Mouse (Mus musculus) liver, embryonic 12.5 days (tissue): ENCODE results near the gene Crygf. TPM values are rescaled to one million over a fixed set of nuclear protein-coding genes. Genes with fewer than 3 reads are reported as not detected.
"Not testable (repeated sequence)": the region's sequence is repeated elsewhere in the genome, so short reads cannot be mapped to it uniquely, and the experiment has no call there.

Experiments
- ATAC-seq: fragments of 200-750 bp; cut with Nextera tagmentation; 2 replicates; pipeline ENCODE4 v1.8.0; 2017; ENCODE audit warnings: moderate number of reproducible peaks, mild to moderate bottlenecking, moderate library complexity
- H3K27ac ChIP-seq: fragments of 300-500 bp; sonication (generic); 2 replicates; pipeline ENCODE4 v1.5.1; 2016; ENCODE audit warnings: mild to moderate bottlenecking
- H3K27me3 ChIP-seq: fragments of 300-500 bp; sonication (generic); replicated peaks from 2 replicates; pipeline ENCODE4 v1.6.1; 2016; ENCODE audit warnings: mild to moderate bottlenecking, moderate library complexity
- H3K36me3 ChIP-seq: fragments of 300-500 bp; sonication (generic); 2 replicates; pipeline ENCODE4 v1.6.1; 2016; ENCODE audit warnings: mild to moderate bottlenecking, moderate library complexity
- H3K4me1 ChIP-seq: fragments of 300-500 bp; sonication (generic); 2 replicates; pipeline ENCODE4 v1.6.1; 2016
- H3K4me2 ChIP-seq: fragments of 300-500 bp; sonication (generic); 2 replicates; pipeline ENCODE4 v1.6.1; 2016; ENCODE audit warnings: mild to moderate bottlenecking, moderate library complexity
- H3K4me3 ChIP-seq: fragments of 300-500 bp; sonication (generic); 2 replicates; pipeline ENCODE4 v1.5.1; 2016; ENCODE audit warnings: mild to moderate bottlenecking, moderate library complexity
- H3K9ac ChIP-seq: fragments of 300-500 bp; sonication (generic); 2 replicates; pipeline ENCODE4 v1.6.1; 2016; ENCODE audit warnings: mild to moderate bottlenecking, moderate library complexity
- H3K9me3 ChIP-seq: fragments of 300-500 bp; sonication (generic); replicated peaks from 2 replicates; pipeline ENCODE4 v1.6.1; 2016; ENCODE audit warnings: mild to moderate bottlenecking, moderate library complexity
- WGBS: fragments of 180-500 bp; shearing (Covaris S2); methylation state at CpG from one replicate; pipeline ENCODE4 v1.1.7; 2016; ENCODE audit not compliant: insufficient replicate concordance; 5-methylcytosine and 5-hydroxymethylcytosine counted together
- polyA plus RNA-seq: library from polyadenylated mRNA; unstranded; fragments of >200 nt; fragmentation: Nextera tagmentation; extraction: Ambion mirVana; gene quantifications from 2 replicates; pipeline ENCODE4 v1.2.1, GENCODE M21; 2016

The Crygf gene
- not detected in 2 replicates for polyA plus RNA-seq

DNA sequence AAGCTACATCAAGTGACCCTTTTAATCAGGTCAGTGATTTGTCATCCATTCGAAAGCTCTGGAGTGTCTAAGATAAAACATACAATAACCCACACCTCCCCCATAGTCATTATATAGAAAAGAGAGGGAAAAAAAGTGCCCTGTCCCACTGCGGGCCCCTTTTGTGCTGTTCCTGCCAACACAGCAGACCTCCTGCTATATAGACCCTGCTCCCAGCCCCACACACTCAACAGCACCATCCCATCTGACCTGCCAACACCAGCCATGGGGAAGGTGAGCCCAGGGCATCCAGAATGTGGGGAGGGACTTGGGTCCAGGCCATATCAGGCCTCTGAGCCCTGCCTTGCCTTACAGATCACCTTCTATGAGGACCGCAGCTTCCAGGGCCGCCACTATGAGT lies at the start of gene Crygf:
TSS of gene Crygf (plus strand) at position 227 of the 400 bp plus-strand sequence.
- ATAC-seq = no peak
- Histone ChIP-seq H3K4me2 (no peak within 1 kb of the TSS), H3K27me3 (no peaks in the 10 kb centered on the region), H3K4me3 (no peak within 1 kb of the TSS), H3K27ac (no peak within 1 kb of the TSS), H3K4me1 (no peaks in the 10 kb centered on the region), H3K9me3 (no peaks in the 10 kb centered on the region), H3K9ac (no peak within 1 kb of the TSS), H3K36me3 (no peaks in the 10 kb centered on the region)
- 53% methylated on average over 4 of the region's 4 CpGs for WGBS

DNA sequence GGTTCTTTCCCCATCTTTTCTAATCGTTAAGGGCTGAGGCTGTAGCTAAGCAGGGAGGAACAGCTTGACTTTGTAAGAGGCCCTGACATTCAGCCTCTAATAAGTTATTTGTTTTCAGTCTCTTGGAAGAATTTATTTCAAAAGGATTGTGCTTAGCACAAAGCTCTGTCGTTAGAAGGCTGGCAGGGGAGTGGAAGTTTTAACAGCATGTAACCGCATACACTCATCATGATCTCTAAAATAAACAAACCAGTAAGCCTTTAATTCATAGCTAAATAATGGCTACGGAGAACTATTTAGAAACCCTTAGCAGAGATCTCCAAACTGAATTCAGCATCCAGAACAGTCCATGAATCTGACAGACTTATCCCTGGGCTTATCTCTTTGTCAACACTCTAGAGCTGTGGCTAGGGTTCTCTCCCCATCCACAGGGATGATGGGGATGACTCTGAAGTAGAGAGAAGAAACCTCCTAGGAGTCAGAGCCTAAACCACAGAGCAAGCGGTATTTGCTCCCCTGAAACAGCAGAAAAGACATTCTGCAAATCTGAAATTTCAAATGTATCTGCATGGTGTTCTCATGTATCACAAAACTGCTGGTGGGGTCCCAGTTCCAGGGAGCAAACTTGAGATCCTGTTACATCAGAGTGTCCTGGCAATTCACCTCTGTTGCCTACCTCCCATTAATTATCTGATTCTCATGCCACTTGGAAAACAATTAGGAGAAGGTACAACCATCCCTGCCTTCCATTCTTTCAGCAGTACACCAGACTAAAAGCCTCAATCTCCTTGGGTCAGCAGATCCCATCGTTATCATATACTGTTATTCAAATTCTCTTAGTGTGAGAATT lies 734 bp upstream of the Crygf start:
- ATAC-seq = no peak
- Histone ChIP-seq H3K27me3 (no peaks in the 10 kb centered on the region), H3K4me1 (no peaks in the 10 kb centered on the region), H3K36me3 (no peaks in the 10 kb centered on the region), H3K4me3 (no peak overlapping the region), H3K9me3 (no peaks in the 10 kb centered on the region), H3K9ac (no peak overlapping the region), H3K27ac (no peak overlapping the region), H3K4me2 (no peak overlapping the region)
- 55% methylated on average over 6 of the region's 6 CpGs for WGBS

DNA sequence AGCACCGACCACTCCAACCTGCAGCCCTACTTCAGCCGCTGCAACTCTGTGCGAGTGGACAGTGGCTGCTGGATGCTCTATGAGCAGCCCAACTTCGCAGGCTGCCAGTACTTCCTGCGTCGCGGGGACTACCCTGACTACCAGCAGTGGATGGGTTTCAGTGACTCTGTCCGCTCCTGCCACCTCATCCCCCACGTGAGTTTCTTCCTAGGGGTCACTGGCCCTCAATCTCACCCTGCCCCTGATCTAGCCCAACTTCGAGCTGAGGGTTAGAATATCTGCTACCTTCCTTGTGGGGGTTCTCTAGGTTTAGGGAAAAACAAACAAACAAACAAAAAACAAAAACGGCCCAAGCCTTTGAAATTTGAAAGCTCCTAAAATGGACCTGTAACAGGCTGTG lies 376 bp downstream of the Crygf start:
- ATAC-seq, H3K27me3 ChIP-seq, H3K4me1 ChIP-seq, H3K9me3 ChIP-seq, H3K4me2 ChIP-seq, H3K36me3 ChIP-seq, H3K4me3 ChIP-seq, H3K9ac ChIP-seq, H3K27ac ChIP-seq: not testable (repeated sequence)
- WGBS = 70% methylated on average over 11 of the region's 11 CpGs

DNA sequence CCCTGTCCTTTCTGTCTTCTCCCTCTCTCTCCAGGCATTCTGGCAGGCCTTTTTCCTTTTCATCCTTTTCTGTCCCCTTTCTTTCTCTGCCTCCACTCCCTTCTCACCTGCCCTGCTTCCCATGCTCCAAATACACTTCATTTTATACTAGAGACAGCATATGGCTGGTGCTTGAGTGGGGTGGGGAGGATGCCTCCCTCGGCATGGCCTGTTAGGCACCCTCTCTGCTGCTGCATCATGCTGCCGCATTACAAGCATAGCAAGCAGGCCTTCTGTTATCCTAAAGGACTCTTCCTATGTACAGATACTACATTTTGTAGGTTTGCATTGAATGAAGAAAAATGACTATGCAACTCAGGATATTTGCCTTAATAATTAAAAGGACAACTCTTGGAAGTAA lies 3.7 kb downstream of the Crygf start:
- H3K27ac ChIP-seq = no peak overlapping the region
- H3K4me2 ChIP-seq = no peak overlapping the region
- H3K9ac ChIP-seq = no peak overlapping the region
- H3K9me3 ChIP-seq = no peaks in the 10 kb centered on the region
- no peak for ATAC-seq
- no peak overlapping the region for H3K4me3 ChIP-seq
- no peaks in the 10 kb centered on the region for H3K36me3 ChIP-seq
- H3K27me3 ChIP-seq = no peaks in the 10 kb centered on the region
- no peaks in the 10 kb centered on the region for H3K4me1 ChIP-seq
- 74% methylated on average over 2 of the region's 2 CpGs for WGBS

DNA sequence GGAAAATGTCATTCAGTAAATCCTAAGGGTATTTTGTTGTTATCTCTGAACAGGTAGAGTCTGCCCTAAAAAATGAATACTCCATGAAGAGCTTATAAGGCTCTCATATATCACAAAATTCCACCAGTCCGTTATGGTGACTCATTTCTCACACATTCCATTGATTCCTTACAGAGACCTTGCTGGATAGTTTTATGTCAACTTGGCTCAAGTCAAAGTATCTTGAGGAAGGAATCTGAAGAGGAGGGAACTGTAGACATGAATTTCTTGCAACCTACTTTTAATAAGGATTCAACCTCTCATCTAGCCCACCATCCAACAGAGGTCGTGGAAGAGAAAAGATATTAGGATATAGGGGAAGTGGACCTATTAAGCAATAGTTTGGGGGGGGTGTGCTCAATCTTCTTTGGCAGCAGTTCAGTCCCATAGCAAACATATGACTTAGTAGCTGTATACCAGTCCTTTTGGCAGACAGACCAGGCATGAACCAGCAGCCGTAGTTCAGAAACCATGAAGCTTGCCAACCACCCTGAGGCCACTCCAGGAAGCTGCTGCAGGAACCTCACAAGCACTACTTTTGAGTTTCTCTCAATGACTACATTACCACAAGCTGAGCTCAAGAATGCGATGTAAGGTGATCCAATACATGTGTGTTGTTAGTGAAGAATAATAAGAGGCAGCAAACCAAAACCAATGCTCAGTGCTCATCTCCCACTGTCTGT lies 5.9 kb downstream of the Crygf start:
- Histone ChIP-seq H3K4me3 (no peak overlapping the region), H3K9me3 (no peaks in the 10 kb centered on the region), H3K36me3 (no peaks in the 10 kb centered on the region), H3K27ac (no peak overlapping the region), H3K4me1 (no peaks in the 10 kb centered on the region), H3K4me2 (no peak overlapping the region), H3K9ac (no peak overlapping the region), H3K27me3 (no peaks in the 10 kb centered on the region)
- 54% methylated on average over 4 of the region's 4 CpGs for WGBS
- no peak for ATAC-seq

Other genes starting within 250 kb of the Crygf start
- gene Map2, start 248.8 kb downstream of the Crygf start, polyA plus RNA-seq = 1.0 and 1.5 TPM in 2 replicates